Mouse (Mus musculus): ENCODE data around the gene Igsf23. TPM values are rescaled to one million over a fixed set of nuclear protein-coding genes. Genes with fewer than 3 reads are reported as not detected.

The Igsf23 gene
- polyA plus RNA-seq, 1 experiment, result 0.08 TPM

GRCm38 (mm10) chr7:19887849-19888248 lies 62.7 kb downstream of the Igsf23 start, which contains the start of gene Ceacam19:
Ceacam19 (minus strand) TSS chr7:19887965.
- no peak for DNase-seq (ENCODE audit: extremely low spot score in 1 of 2, low spot score in 1 of 2)

Other genes starting within 250 kb of the Igsf23 start
- gene Tomm40, start 235.3 kb downstream of the Igsf23 start, polyA plus RNA-seq (2012; rRNA removed), result 115 and 118 TPM in 2 replicates
- 7.6 and 7.7 TPM in 2 replicates for gene Nectin2, start 200.3 kb downstream of the Igsf23 start, polyA plus RNA-seq (2012; rRNA removed)
- gene Bcam, start 179.7 kb downstream of the Igsf23 start, polyA plus RNA-seq (2012; rRNA removed), result 22.2 and 23.0 TPM in 2 replicates
- gene Cblc, start 153.9 kb downstream of the Igsf23 start, polyA plus RNA-seq (2012; rRNA removed), result not detected in 2 replicates
- 0.56 and 0.69 TPM in 2 replicates for gene Bcl3, start 128.0 kb downstream of the Igsf23 start, polyA plus RNA-seq (2012; rRNA removed)
- gene Gm19345, start 98.8 kb downstream of the Igsf23 start, polyA plus RNA-seq (2012; rRNA removed), result 3.9 and 5.2 TPM in 2 replicates
- not detected in 2 replicates for gene Ceacam16, start 89.5 kb downstream of the Igsf23 start, polyA plus RNA-seq (2012; rRNA removed)
- gene Ceacam19, start 62.8 kb downstream of the Igsf23 start, polyA plus RNA-seq (2012; rRNA removed), result not detected in 2 replicates
- gene Pvr, start 29.6 kb downstream of the Igsf23 start, polyA plus RNA-seq (2012; rRNA removed), result 12.0 and 14.5 TPM in 2 replicates
- gene Ceacam20, start 14.7 kb upstream of the Igsf23 start, polyA plus RNA-seq (2012; rRNA removed), result not detected in 2 replicates
- not detected in 2 replicates for gene Nlrp9b, start 40.7 kb upstream of the Igsf23 start, polyA plus RNA-seq (2012; rRNA removed)
- gene Vmn1r91, start 148.9 kb upstream of the Igsf23 start, polyA plus RNA-seq (2012; rRNA removed), result not detected in 2 replicates
- not detected in 2 replicates for gene Gm16442, start 171.8 kb upstream of the Igsf23 start, polyA plus RNA-seq (2012; rRNA removed)
- gene Vmn1r93, start 188.3 kb upstream of the Igsf23 start, polyA plus RNA-seq (2012; rRNA removed), result not detected in 2 replicates
- not detected in 2 replicates for gene Vmn1r94, start 217.6 kb upstream of the Igsf23 start, polyA plus RNA-seq (2012; rRNA removed)
- not detected in 2 replicates for gene Vmn1r95, start 243.0 kb upstream of the Igsf23 start, polyA plus RNA-seq (2012; rRNA removed)

Measured in frontal cortex, adult 2 months (tissue).